Mouse (Mus musculus) CH12.LX (cell line): ENCODE data around the gene Spic. TPM values are rescaled to one million over a fixed set of nuclear protein-coding genes. Genes with fewer than 3 reads are reported as not detected.

ENCODE experiments used
- DNase-seq: peaks from one replicate; pipeline ENCODE4 v3.0.0-alpha.2; 2013; ENCODE audit errors: extremely low read depth
- H3K27ac ChIP-seq: 2 replicates; pipeline ENCODE4 v1.5.1; 2012; ENCODE audit warnings: low read depth, mild to moderate bottlenecking, control low read depth, moderate library complexity; ENCODE audit not compliant: insufficient read depth
- H3K27me3 ChIP-seq: replicated peaks from 2 replicates; pipeline ENCODE3; 2012; ENCODE audit warnings: inconsistent platforms
- H3K36me3 ChIP-seq, 2 experiments: replicated peaks in 1 of 2; 2 replicates each; pipeline versions ENCODE3 to v1.6.1; 2012; ENCODE audit warnings: inconsistent platforms in 1 of 2, low read length in 1 of 2, mild to moderate bottlenecking in 1 of 2, mixed read lengths in 1 of 2, moderate library complexity in 1 of 2; ENCODE audit not compliant: control insufficient read depth in 1 of 2, insufficient read depth in 1 of 2
- H3K4me1 ChIP-seq, 2 experiments: 2 replicates each; pipeline ENCODE4 v1.6.1; 2012; ENCODE audit warnings: inconsistent platforms in 1 of 2, moderate library complexity in 1 of 2; ENCODE audit not compliant: insufficient read depth in 2 of 2, control insufficient read depth in 1 of 2
- H3K4me2 ChIP-seq: 2 replicates; pipeline ENCODE4 v1.6.1; 2012; ENCODE audit warnings: low read depth, mild to moderate bottlenecking, control low read depth; ENCODE audit not compliant: poor library complexity, insufficient read depth, severe bottlenecking
- H3K4me3 ChIP-seq, 3 experiments: fragments of 150-350 bp in 1 of 3; sonication (generic) in 1 of 3; replicated peaks in 1 of 3; 2 replicates each; pipeline versions ENCODE3 to v1.5.1; 2011 to 2012; ENCODE audit warnings: low read depth in 2 of 3, low read length in 2 of 3, mild to moderate bottlenecking in 2 of 3, moderate library complexity in 2 of 3, control low read depth in 1 of 3, improper control_type of control experiment in 1 of 3, inconsistent platforms in 1 of 3, mixed read lengths in 1 of 3; ENCODE audit not compliant: poor library complexity in 1 of 3
- H3K79me2 ChIP-seq: replicated peaks from 2 replicates; pipeline ENCODE4 v1.6.1; 2012; ENCODE audit warnings: mild to moderate bottlenecking, moderate library complexity; ENCODE audit not compliant: control insufficient read depth, poor library complexity, insufficient read depth, severe bottlenecking; ENCODE audit errors: extremely low read depth
- H3K9ac ChIP-seq: 2 replicates; pipeline ENCODE4 v1.6.1; 2012; ENCODE audit warnings: low read depth, mild to moderate bottlenecking, control low read depth, moderate library complexity; ENCODE audit not compliant: insufficient read depth
- H3K9me3 ChIP-seq: replicated peaks from 2 replicates; pipeline ENCODE3; 2012; ENCODE audit warnings: low read length, inconsistent platforms, mixed read lengths
- CHD1 ChIP-seq: IDR thresholded peaks from 2 replicates; pipeline ENCODE4 v1.6.1; 2012; ENCODE audit warnings: low read depth, low read length, improper control_type of control experiment, inconsistent platforms
- CTCF ChIP-seq, 2 experiments: IDR thresholded peaks in 1 of 2; conservative IDR thresholded peaks in 1 of 2; 2 replicates each; pipeline ENCODE4 v1.5.1; 2011 to 2012; ENCODE audit warnings: low read depth in 2 of 2, low read length in 2 of 2, improper control_type of control experiment in 1 of 2, inconsistent platforms in 1 of 2, mild to moderate bottlenecking in 1 of 2, moderate library complexity in 1 of 2
- ELF1 ChIP-seq: IDR thresholded peaks from 2 replicates; pipeline ENCODE4 v1.6.1; 2014; ENCODE audit warnings: low read depth, mild to moderate bottlenecking, inconsistent platforms, low read length, improper control_type of control experiment
- EP300 ChIP-seq: IDR thresholded peaks from 2 replicates; pipeline ENCODE4 v1.6.1; 2011; ENCODE audit warnings: low read length, improper control_type of control experiment
- ETS1 ChIP-seq: conservative IDR thresholded peaks from 2 replicates; pipeline ENCODE4 v1.6.1; 2012; ENCODE audit warnings: low read depth, mild to moderate bottlenecking, inconsistent platforms, low read length, improper control_type of control experiment, moderate library complexity
- JUN ChIP-seq: IDR thresholded peaks from 2 replicates; pipeline ENCODE4 v1.6.1; 2011; ENCODE audit warnings: low read depth, mild to moderate bottlenecking, low read length, improper control_type of control experiment, moderate library complexity; ENCODE audit not compliant: insufficient read depth
- JUND ChIP-seq: conservative IDR thresholded peaks from 2 replicates; pipeline ENCODE4 v1.6.1; 2011; ENCODE audit warnings: low read depth, low read length, improper control_type of control experiment
- MAZ ChIP-seq: IDR thresholded peaks from 2 replicates; pipeline ENCODE4 v1.6.1; 2012; ENCODE audit warnings: low read depth, mild to moderate bottlenecking, inconsistent platforms, low read length, improper control_type of control experiment, moderate library complexity
- MYC ChIP-seq: IDR thresholded peaks from 2 replicates; pipeline ENCODE4 v1.6.1; 2011; ENCODE audit warnings: low read depth, mild to moderate bottlenecking, improper control_type of control experiment, low read length
- NRF1 ChIP-seq: IDR thresholded peaks from 2 replicates; pipeline ENCODE4 v1.6.1; 2014; ENCODE audit warnings: low read depth, mild to moderate bottlenecking, inconsistent platforms, low read length, improper control_type of control experiment, moderate library complexity
- POLR2A ChIP-seq: IDR thresholded peaks from 2 replicates; pipeline ENCODE4 v1.6.1; 2011; ENCODE audit warnings: low read depth, mild to moderate bottlenecking, improper control_type of control experiment, low read length
- POLR2AphosphoS2 ChIP-seq: IDR thresholded peaks from 2 replicates; pipeline ENCODE4 v1.6.1; 2011; ENCODE audit warnings: low read depth, low read length, improper control_type of control experiment
- SMC3 ChIP-seq: IDR thresholded peaks from 2 replicates; pipeline ENCODE4 v1.6.1; 2011; ENCODE audit warnings: low read depth, low read length, improper control_type of control experiment
- UBTF ChIP-seq: IDR thresholded peaks from 2 replicates; pipeline ENCODE4 v1.6.1; 2012; ENCODE audit warnings: low read depth, mild to moderate bottlenecking, inconsistent platforms, low read length, improper control_type of control experiment, moderate library complexity
- USF2 ChIP-seq: conservative IDR thresholded peaks from 2 replicates; pipeline ENCODE4 v1.6.1; 2011; ENCODE audit warnings: low read depth, low read length, improper control_type of control experiment
- dilution Hi-C: fragments of 300-500 bp; cut with MboI; formaldehyde crosslinking; loops from 2 replicates; pipeline ENCODE4 v1.14.3; 2020; ENCODE audit warnings: low sequenced_read_pairs; ENCODE audit not compliant: extremely low pct_unique_long_range_greater_than_20kb, extremely low pct_ligation_motif_present
- in situ Hi-C: fragments of 300-500 bp; cut with MboI; formaldehyde crosslinking; loops from 3 replicates; pipeline ENCODE4 v1.14.3; 2019; ENCODE audit warnings: low sequenced_read_pairs, low pct_ligation_motif_present, low pct_unique_long_range_greater_than_20kb, mixed read lengths
- polyA plus RNA-seq: library from polyadenylated mRNA; unstranded; fragments of >175 nt; gene quantifications from 2 replicates; pipeline ENCODE4 v1.2.1, GENCODE M21; 2012; ENCODE audit warnings: low read depth; ENCODE audit not compliant: insufficient read length
- total RNA-seq, 2 experiments: library from RNA; depleted of rRNA; stranded (reverse); fragments of 300-350 nt in 1 of 2; fragments of >200 nt in 1 of 2; gene quantifications; 2 replicates each; pipeline ENCODE4 v1.2.3; 2012 to 2014

Spic gene
- total and polyA plus RNA-seq, 3 experiments, result 0.13 to 1.3 (median 1.2) TPM

GRCm38 (mm10) chr10:88626176-88626575, 58.6 kb downstream of the Spic start:
- no peaks in the 10 kb centered on the region for H3K36me3 ChIP-seq
- no peak overlapping the region for H3K4me2 ChIP-seq
- no peaks in the 10 kb centered on the region for H3K4me1 ChIP-seq
- no peak for DNase-seq
- no peaks in the 10 kb centered on the region for H3K79me2 ChIP-seq
- no peak overlapping the region for H3K9ac ChIP-seq
- no peaks in the 10 kb centered on the region for H3K27me3 ChIP-seq
- H3K27ac ChIP-seq, result no peak overlapping the region
- no peak overlapping the region for H3K4me3 ChIP-seq
- in situ Hi-C loops, result no loop called here
- TF ChIP-seq ELF1 (no peak), UBTF (no peak), USF2 (no peak), EP300 (no peak), CTCF (conservative IDR thresholded peaks at IDR 0.05 in 1 of 2, IDR thresholded peaks at IDR 0.05 in 1 of 2; ENCODE audit: low read depth in 2 of 2, low read length in 2 of 2) (no peak), MYC (no peak), JUND (no peak), CHD1 (no peak), POLR2A (no peak), ETS1 (no peak), SMC3 (no peak), POLR2AphosphoS2 (no peak), NRF1 (no peak), JUN (no peak), MAZ (no peak)
- H3K9me3 ChIP-seq, result no peaks in the 10 kb centered on the region
- dilution Hi-C loops, result no loop called here

Other genes starting within 250 kb of the Spic start
- gene Sycp3, start 225.4 kb downstream of the Spic start, total RNA-seq (2012; rRNA removed), result not detected in 2 replicates
- gene Sycp3, start 225.4 kb downstream of the Spic start, total RNA-seq (2014; rRNA removed), result not detected in 2 replicates
- not detected in 2 replicates for gene Sycp3, start 225.4 kb downstream of the Spic start, polyA plus RNA-seq
- gene Chpt1, start 180.9 kb downstream of the Spic start, total RNA-seq (2012; rRNA removed), result 8.0 and 8.1 TPM in 2 replicates
- 8.1 and 10.0 TPM in 2 replicates for gene Chpt1, start 180.9 kb downstream of the Spic start, total RNA-seq (2014; rRNA removed)
- gene Chpt1, start 180.9 kb downstream of the Spic start, polyA plus RNA-seq, result 8.7 and 10.1 TPM in 2 replicates
- gene Mybpc1, start 79.9 kb downstream of the Spic start, total RNA-seq (2012; rRNA removed), result not detected in 2 replicates
- not detected in 2 replicates for gene Mybpc1, start 79.9 kb downstream of the Spic start, total RNA-seq (2014; rRNA removed)
- gene Mybpc1, start 79.9 kb downstream of the Spic start, polyA plus RNA-seq, result not detected in 2 replicates
- 48.9 and 55.9 TPM in 2 replicates for gene Arl1, start 45.8 kb upstream of the Spic start, total RNA-seq (2012; rRNA removed)
- 143 and 156 TPM in 2 replicates for gene Arl1, start 45.8 kb upstream of the Spic start, total RNA-seq (2014; rRNA removed)
- 84.4 and 94.0 TPM in 2 replicates for gene Arl1, start 45.8 kb upstream of the Spic start, polyA plus RNA-seq
- gene Utp20, start 141.8 kb upstream of the Spic start, total RNA-seq (2012; rRNA removed), result 40.1 and 58.4 TPM in 2 replicates
- 43.0 and 44.6 TPM in 2 replicates for gene Utp20, start 141.8 kb upstream of the Spic start, total RNA-seq (2014; rRNA removed)
- 60.4 and 70.4 TPM in 2 replicates for gene Utp20, start 141.8 kb upstream of the Spic start, polyA plus RNA-seq
- gene Slc5a8, start 201.0 kb upstream of the Spic start, total RNA-seq (2012; rRNA removed), result 1.0 and 1.5 TPM in 2 replicates
- 0.16 and 0.31 TPM in 2 replicates for gene Slc5a8, start 201.0 kb upstream of the Spic start, total RNA-seq (2014; rRNA removed)
- gene Slc5a8, start 201.0 kb upstream of the Spic start, polyA plus RNA-seq, result 0.14 and 0.23 TPM in 2 replicates